Mouse (Mus musculus) liver, embryonic 16.5 days (tissue): ENCODE data around the gene R3hdm4. TPM values are rescaled to one million over a fixed set of nuclear protein-coding genes. Genes with fewer than 3 reads are reported as not detected.

Experiments
- ATAC-seq: fragments of 200-750 bp; cut with Nextera tagmentation; 2 replicates; pipeline ENCODE4 v1.8.0; 2017; ENCODE audit warnings: low read depth, mild to moderate bottlenecking, moderate number of reproducible peaks, moderate library complexity
- H3K27ac ChIP-seq: fragments of 300-500 bp; sonication (generic); 2 replicates; pipeline ENCODE4 v1.5.1; 2014; ENCODE audit warnings: mild to moderate bottlenecking, low read length
- H3K27me3 ChIP-seq: fragments of 300-500 bp; sonication (generic); 2 replicates; pipeline ENCODE4 v1.6.1; 2014; ENCODE audit warnings: low read depth, low read length, mixed read lengths; ENCODE audit not compliant: control insufficient read depth, insufficient read depth
- H3K36me3 ChIP-seq: fragments of 300-500 bp; sonication (generic); 2 replicates; pipeline ENCODE4 v1.6.1; 2014; ENCODE audit warnings: mild to moderate bottlenecking; ENCODE audit not compliant: control insufficient read depth, insufficient read depth
- H3K4me1 ChIP-seq: fragments of 300-500 bp; sonication (generic); 2 replicates; pipeline ENCODE4 v1.6.1; 2014; ENCODE audit warnings: low read depth, low read length, mixed read lengths; ENCODE audit not compliant: control insufficient read depth
- H3K4me2 ChIP-seq: fragments of 300-500 bp; sonication (generic); 2 replicates; pipeline ENCODE4 v1.6.1; 2014; ENCODE audit warnings: low read depth, low read length, mixed read lengths
- H3K4me3 ChIP-seq: fragments of 300-500 bp; sonication (generic); 2 replicates; pipeline ENCODE4 v1.5.1; 2014; ENCODE audit warnings: low read depth, mild to moderate bottlenecking, low read length
- H3K9ac ChIP-seq: fragments of 300-500 bp; sonication (generic); 2 replicates; pipeline ENCODE4 v1.6.1; 2014; ENCODE audit warnings: low read depth, low read length
- H3K9me3 ChIP-seq: fragments of 300-500 bp; sonication (generic); replicated peaks from 2 replicates; pipeline ENCODE4 v1.6.1; 2016; ENCODE audit warnings: low read length; ENCODE audit not compliant: control insufficient read depth
- WGBS: fragments of 180-500 bp; shearing (Covaris S2); extraction: QIAGEN DNeasy Blood & Tissue Kit; methylation state at CpG from one replicate; pipeline ENCODE4 v1.1.7; 2014; ENCODE audit not compliant: insufficient replicate concordance; 5-methylcytosine and 5-hydroxymethylcytosine counted together
- microRNA-seq: library from miRNA; unstranded; fragments of <30 nt; microRNA quantifications from one replicate; pipeline ENCODE4, GENCODE M21; 2016
- polyA plus RNA-seq: library from polyadenylated mRNA; unstranded; fragments of >200 nt; fragmentation: Nextera tagmentation; extraction: Ambion mirVana; gene quantifications from 2 replicates; pipeline ENCODE4 v1.2.1, GENCODE M21; 2015

The R3hdm4 gene
- polyA plus RNA-seq, 1 experiment from 2014 or later: 49.3 TPM

DNA sequence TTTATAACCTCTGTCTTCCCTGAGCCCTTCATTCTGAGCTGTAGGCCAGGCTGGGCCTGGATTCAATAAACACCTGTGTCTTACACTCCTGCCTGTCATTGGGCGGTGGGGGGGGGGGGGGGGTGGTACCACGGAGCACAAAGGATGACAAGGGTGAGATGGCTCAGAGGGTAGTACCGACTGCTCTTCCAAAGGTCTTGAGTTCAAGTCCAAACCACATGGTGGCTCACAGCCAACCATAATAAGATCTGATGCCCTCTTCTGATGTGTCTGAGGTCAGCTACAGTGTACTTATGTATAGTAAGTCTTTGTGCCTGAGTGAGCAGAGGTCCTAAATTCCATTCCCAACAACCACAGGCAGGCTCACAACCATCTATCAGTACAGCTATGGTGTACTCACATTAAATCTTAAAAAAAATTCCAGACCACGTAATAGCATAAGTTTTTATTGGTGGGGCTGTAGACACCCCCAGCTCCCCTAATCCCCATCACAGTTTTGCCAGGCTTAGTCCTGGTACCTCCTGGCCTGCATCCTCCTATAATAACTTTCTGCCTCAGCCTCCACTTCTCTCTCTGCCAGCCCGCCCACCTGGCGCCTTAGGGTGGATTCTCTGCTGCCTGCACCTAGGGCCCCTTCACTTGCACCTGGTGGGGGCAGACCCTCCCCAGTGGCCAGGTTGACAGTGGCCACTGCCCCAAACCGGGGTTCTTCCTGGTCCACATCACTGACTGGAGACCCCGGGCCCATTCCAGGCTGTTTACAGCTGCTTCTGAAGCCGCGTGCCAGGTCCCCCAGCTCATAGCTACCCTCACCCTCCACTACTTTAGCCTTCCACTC is 56.4 kb downstream of the R3hdm4 start:
- H3K36me3 ChIP-seq: peaks cover 36% of the 10 kb centered on the region
- no peaks in the 10 kb centered on the region for H3K27me3 ChIP-seq
- H3K4me2 ChIP-seq: no peak overlapping the region
- no peak overlapping the region for H3K9ac ChIP-seq
- H3K27ac ChIP-seq: no peak overlapping the region
- 59% methylated on average over 10 of the region's 10 CpGs for WGBS
- no peak overlapping the region for H3K4me3 ChIP-seq
- H3K9me3 ChIP-seq: no peaks in the 10 kb centered on the region
- no peak for ATAC-seq
- no peaks in the 10 kb centered on the region; the same call in none of the 2 replicates for H3K4me1 ChIP-seq

DNA sequence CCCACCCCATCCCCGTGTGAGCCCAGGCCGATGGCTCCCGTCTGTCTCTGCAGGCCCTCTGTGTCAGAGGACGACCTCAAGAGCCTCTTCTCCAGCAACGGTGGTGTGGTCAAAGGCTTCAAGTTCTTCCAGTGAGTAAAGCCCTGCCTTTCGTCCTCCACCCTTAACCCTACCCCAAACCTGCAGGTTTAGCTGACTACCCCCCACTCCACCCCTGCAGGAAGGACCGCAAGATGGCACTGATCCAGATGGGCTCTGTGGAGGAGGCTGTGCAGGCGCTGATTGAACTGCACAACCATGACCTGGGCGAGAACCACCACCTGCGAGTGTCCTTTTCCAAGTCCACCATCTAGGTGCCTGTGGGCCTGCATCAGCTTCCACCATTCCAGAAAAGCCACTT is 58.1 kb downstream of the R3hdm4 start:
- Histone ChIP-seq H3K4me1 (peaks cover 9% of the 10 kb centered on the region), H3K4me3 (no peak overlapping the region), H3K9me3 (no peaks in the 10 kb centered on the region), H3K27ac (no peak overlapping the region), H3K4me2 (no peak overlapping the region), H3K27me3 (no peaks in the 10 kb centered on the region), H3K36me3 (peaks cover 50% of the 10 kb centered on the region), H3K9ac (no peak overlapping the region)
- WGBS: 72% methylated on average over 10 of the region's 10 CpGs
- no peak for ATAC-seq

DNA sequence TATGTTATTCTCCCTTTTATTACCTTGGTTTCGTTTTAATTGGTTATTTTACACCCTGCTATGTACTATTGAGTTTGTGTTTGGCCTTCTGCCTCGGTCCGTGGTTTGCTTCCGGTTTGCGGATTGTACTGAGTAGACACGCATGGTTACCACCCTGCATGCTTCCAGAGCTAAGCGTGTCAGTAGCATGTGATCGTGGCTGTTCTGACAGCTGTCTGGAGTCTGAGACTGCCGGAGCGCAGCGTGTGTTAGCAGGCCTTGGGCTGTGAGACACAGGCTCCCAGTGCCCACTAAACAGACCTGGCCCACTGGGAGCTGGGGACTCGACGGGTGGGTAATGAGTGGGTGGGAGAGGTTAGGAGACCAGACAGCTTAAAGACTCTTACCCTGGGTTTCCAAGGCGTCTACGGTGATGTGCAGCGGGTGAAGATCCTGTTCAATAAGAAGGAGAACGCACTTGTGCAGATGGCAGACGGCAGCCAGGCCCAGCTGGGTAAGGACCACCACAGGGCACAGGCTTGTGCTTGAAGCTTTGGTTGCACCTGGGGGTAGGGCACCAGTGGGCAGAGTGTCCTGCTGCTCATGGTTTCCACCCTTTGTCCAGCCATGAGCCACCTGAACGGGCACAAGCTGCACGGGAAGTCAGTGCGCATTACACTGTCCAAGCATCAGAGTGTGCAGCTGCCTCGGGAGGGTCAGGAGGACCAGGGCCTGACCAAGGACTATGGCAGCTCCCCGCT is 58.8 kb downstream of the R3hdm4 start:
- Histone ChIP-seq H3K36me3 (peaks cover 51% of the 10 kb centered on the region), H3K27me3 (no peaks in the 10 kb centered on the region), H3K9ac (no peak overlapping the region), H3K4me2 (no peak overlapping the region), H3K27ac (no peak overlapping the region), H3K4me1 (peaks cover 16% of the 10 kb centered on the region), H3K9me3 (no peaks in the 10 kb centered on the region), H3K4me3 (no peak overlapping the region)
- 89% methylated on average over 23 of the region's 23 CpGs for WGBS
- ATAC-seq: no peak

- no peak overlapping the region for H3K27ac ChIP-seq
- H3K9me3 ChIP-seq: no peaks in the 10 kb centered on the region
- WGBS: 84% methylated on average over 25 of the region's 25 CpGs
- H3K27me3 ChIP-seq: no peaks in the 10 kb centered on the region
- no peak overlapping the region for H3K4me3 ChIP-seq
- no peak overlapping the region for H3K9ac ChIP-seq
- H3K4me1 ChIP-seq: peaks cover 24% of the 10 kb centered on the region
- peaks cover 57% of the 10 kb centered on the region for H3K36me3 ChIP-seq
- no peak for ATAC-seq
- H3K4me2 ChIP-seq: no peak overlapping the region
Observed at GRCm38 (mm10) chr10:79861230-79862048, 59.6 kb downstream of the R3hdm4 start.

GRCm38 (mm10) chr10:79860079-79860911 is 60.7 kb downstream of the R3hdm4 start:
- no peaks in the 10 kb centered on the region for H3K27me3 ChIP-seq
- H3K4me3 ChIP-seq: no peak overlapping the region
- H3K27ac ChIP-seq: no peak overlapping the region
- ATAC-seq: no peak
- H3K9ac ChIP-seq: no peak overlapping the region
- H3K4me1 ChIP-seq: peaks cover 31% of the 10 kb centered on the region
- H3K36me3 ChIP-seq: peaks cover 60% of the 10 kb centered on the region
- H3K4me2 ChIP-seq: no peak overlapping the region
- H3K9me3 ChIP-seq: no peaks in the 10 kb centered on the region
- 93% methylated on average over 26 of the region's 26 CpGs for WGBS

Small RNAs within 50 kb of the gene (microRNA-seq; reads per million reads assigned to microRNA genes)
- not detected for gene Mir6910

Other genes with a start within 250 kb of the R3hdm4 start
- gene Cdc34, start 239.0 kb downstream of the R3hdm4 start, polyA plus RNA-seq: 80.5 and 81.5 TPM in 2 replicates
- gene Gzmm, start 232.2 kb downstream of the R3hdm4 start, polyA plus RNA-seq: 0.15 and 0.22 TPM in 2 replicates
- 924 and 947 TPM in 2 replicates for gene Bsg, start 216.7 kb downstream of the R3hdm4 start, polyA plus RNA-seq
- gene Hcn2, start 204.6 kb downstream of the R3hdm4 start, polyA plus RNA-seq: not detected in 2 replicates
- gene Polrmt, start 174.6 kb downstream of the R3hdm4 start, polyA plus RNA-seq: 13.4 and 14.4 TPM in 2 replicates
- gene Fgf22, start 166.1 kb downstream of the R3hdm4 start, polyA plus RNA-seq: not detected in 2 replicates
- 17.4 and 26.2 TPM in 2 replicates for gene Rnf126, start 154.3 kb downstream of the R3hdm4 start, polyA plus RNA-seq
- 1.0 TPM in 2 replicates for gene Fstl3, start 143.9 kb downstream of the R3hdm4 start, polyA plus RNA-seq
- gene Prss57, start 130.2 kb downstream of the R3hdm4 start, polyA plus RNA-seq: 6.3 and 7.1 TPM in 2 replicates
- gene Palm, start 127.6 kb downstream of the R3hdm4 start, polyA plus RNA-seq: 7.9 and 8.0 TPM in 2 replicates
- 0.43 and 1.4 TPM in 2 replicates for gene Misp, start 100.2 kb downstream of the R3hdm4 start, polyA plus RNA-seq
- 112 and 124 TPM in 2 replicates for gene Ptbp1, start 66.8 kb downstream of the R3hdm4 start, polyA plus RNA-seq
- 96.8 and 106 TPM in 2 replicates for gene Prtn3, start 46.7 kb downstream of the R3hdm4 start, polyA plus RNA-seq
- 4.8 and 5.1 TPM in 2 replicates for gene Plppr3, start 46.6 kb downstream of the R3hdm4 start, polyA plus RNA-seq
- gene Elane, start 35.0 kb downstream of the R3hdm4 start, polyA plus RNA-seq: 204 and 208 TPM in 2 replicates
- gene Cfd, start 30.4 kb downstream of the R3hdm4 start, polyA plus RNA-seq: not detected in 2 replicates
- 14.7 and 15.3 TPM in 2 replicates for gene Med16, start 12.3 kb downstream of the R3hdm4 start, polyA plus RNA-seq
- 2.5 TPM in 1 of 2 replicates, not detected in the other for gene Gm26602, start 10.4 kb downstream of the R3hdm4 start, polyA plus RNA-seq
- 0.18 and 0.20 TPM in 2 replicates for gene Kiss1r, start 4.2 kb downstream of the R3hdm4 start, polyA plus RNA-seq
- gene Arid3a, start 5.8 kb upstream of the R3hdm4 start, polyA plus RNA-seq: 5.1 and 5.8 TPM in 2 replicates
- 42.2 and 44.7 TPM in 2 replicates for gene Wdr18, start 38.9 kb upstream of the R3hdm4 start, polyA plus RNA-seq
- 0.08 TPM in 1 of 2 replicates, not detected in the other for gene Grin3b, start 49.5 kb upstream of the R3hdm4 start, polyA plus RNA-seq
- 3.0 and 4.8 TPM in 2 replicates for gene Tmem259, start 63.1 kb upstream of the R3hdm4 start, polyA plus RNA-seq
- gene Cnn2, start 67.4 kb upstream of the R3hdm4 start, polyA plus RNA-seq: 42.5 and 44.9 TPM in 2 replicates
- gene Abca7, start 75.3 kb upstream of the R3hdm4 start, polyA plus RNA-seq: 8.6 and 9.0 TPM in 2 replicates
- 16.6 and 17.3 TPM in 2 replicates for gene Arhgap45, start 95.4 kb upstream of the R3hdm4 start, polyA plus RNA-seq
- 66.8 and 70.1 TPM in 2 replicates for gene Polr2e, start 118.6 kb upstream of the R3hdm4 start, polyA plus RNA-seq
- gene Gpx4, start 126.0 kb upstream of the R3hdm4 start, polyA plus RNA-seq: 553 and 567 TPM in 2 replicates
- 10.3 and 11.8 TPM in 2 replicates for gene Sbno2, start 184.4 kb upstream of the R3hdm4 start, polyA plus RNA-seq
- gene Stk11, start 194.6 kb upstream of the R3hdm4 start, polyA plus RNA-seq: 13.2 and 14.4 TPM in 2 replicates
- 288 and 309 TPM in 2 replicates for gene Atp5d, start 217.4 kb upstream of the R3hdm4 start, polyA plus RNA-seq
- 0.44 and 0.65 TPM in 2 replicates for gene Cbarp, start 219.6 kb upstream of the R3hdm4 start, polyA plus RNA-seq
- 2.3 and 2.6 TPM in 2 replicates for gene Midn, start 227.1 kb upstream of the R3hdm4 start, polyA plus RNA-seq
- gene Cirbp, start 244.8 kb upstream of the R3hdm4 start, polyA plus RNA-seq: 13.8 and 14.2 TPM in 2 replicates